Mouse (Mus musculus): ENCODE results near the gene Stat5a. TPM values are rescaled to one million over a fixed set of nuclear protein-coding genes. Genes with fewer than 3 reads are reported as not detected.
A peak's percentile ranks its signal among the peaks of the same experiment; 100 is the strongest.

The Stat5a gene
- total RNA-seq, 2 experiments from 2014 or later = 28.9 to 33.7 TPM

GRCm38 (mm10) chr11:100859579-100860075 lies 476 bp downstream of the Stat5a start:
- ATAC-seq (replicated peaks; ENCODE audit: poor library complexity, severe bottlenecking) = no peak

- peak; percentile 88 for ATAC-seq (replicated peaks; ENCODE audit: poor library complexity, severe bottlenecking)
These were observed 1.3 kb downstream of the Stat5a start for GRCm38 (mm10) chr11:100860198-100861048.

- 0 out of 2 replicates have a peak, but pooled peaks have one; percentile 12 for ATAC-seq (replicated peaks; ENCODE audit: poor library complexity, severe bottlenecking)
These were observed 2.2 kb downstream of the Stat5a start for GRCm38 (mm10) chr11:100861335-100861734.

GRCm38 (mm10) chr11:100861836-100862235 lies 2.7 kb downstream of the Stat5a start:
- no peak for ATAC-seq (replicated peaks; ENCODE audit: poor library complexity, severe bottlenecking)

- ATAC-seq (replicated peaks; ENCODE audit: poor library complexity, severe bottlenecking) = no peak
These were observed 4.0 kb downstream of the Stat5a start for GRCm38 (mm10) chr11:100863141-100863540.

GRCm38 (mm10) chr11:100865618-100866017 lies 6.5 kb downstream of the Stat5a start:
- no peak for ATAC-seq (replicated peaks; ENCODE audit: poor library complexity, severe bottlenecking)

GRCm38 (mm10) chr11:100870256-100870967 lies 11.3 kb downstream of the Stat5a start:
- ATAC-seq (replicated peaks; ENCODE audit: poor library complexity, severe bottlenecking) = no peak

- no peak for ATAC-seq (replicated peaks; ENCODE audit: poor library complexity, severe bottlenecking)
These were observed 11.8 kb downstream of the Stat5a start for GRCm38 (mm10) chr11:100870968-100871350.

GRCm38 (mm10) chr11:100875761-100876160 lies 16.6 kb downstream of the Stat5a start:
- ATAC-seq (replicated peaks; ENCODE audit: poor library complexity, severe bottlenecking) = no peak

GRCm38 (mm10) chr11:100879321-100880078 lies 20.3 kb downstream of the Stat5a start:
- no peak for ATAC-seq (replicated peaks; ENCODE audit: poor library complexity, severe bottlenecking)

- ATAC-seq (replicated peaks; ENCODE audit: poor library complexity, severe bottlenecking) = no peak
These were observed 24.5 kb downstream of the Stat5a start for GRCm38 (mm10) chr11:100883640-100884039.

- no peak for ATAC-seq (replicated peaks; ENCODE audit: poor library complexity, severe bottlenecking)
These were observed 26.3 kb downstream of the Stat5a start for GRCm38 (mm10) chr11:100885472-100885871.

GRCm38 (mm10) chr11:100886188-100886740 lies 27.1 kb downstream of the Stat5a start:
- no peak for ATAC-seq (replicated peaks; ENCODE audit: poor library complexity, severe bottlenecking)

GRCm38 (mm10) chr11:100887236-100887635 lies 28.1 kb downstream of the Stat5a start:
- no peak for ATAC-seq (replicated peaks; ENCODE audit: poor library complexity, severe bottlenecking)

GRCm38 (mm10) chr11:100887764-100888163 lies 28.6 kb downstream of the Stat5a start:
- no peak for ATAC-seq (replicated peaks; ENCODE audit: poor library complexity, severe bottlenecking)

GRCm38 (mm10) chr11:100888348-100888820 lies 29.2 kb downstream of the Stat5a start:
- peak; percentile 23; the same call in 1 of the 2 replicates for ATAC-seq (replicated peaks; ENCODE audit: poor library complexity, severe bottlenecking)

GRCm38 (mm10) chr11:100890481-100890880 lies 31.3 kb downstream of the Stat5a start:
- no peak for ATAC-seq (replicated peaks; ENCODE audit: poor library complexity, severe bottlenecking)

- ATAC-seq (replicated peaks; ENCODE audit: poor library complexity, severe bottlenecking) = peak; percentile 24
These were observed 32.3 kb downstream of the Stat5a start for GRCm38 (mm10) chr11:100891256-100892123.

GRCm38 (mm10) chr11:100892435-100892834 lies 33.3 kb downstream of the Stat5a start:
- no peak for ATAC-seq (replicated peaks; ENCODE audit: poor library complexity, severe bottlenecking)
